Mouse (Mus musculus) forebrain, embryonic 14.5 days (tissue): ENCODE measurements around the gene Trim71. TPM values are rescaled to one million over a fixed set of nuclear protein-coding genes. Genes with fewer than 3 reads are reported as not detected.

Experiments
- ATAC-seq: fragments of 200-750 bp; cut with Nextera tagmentation; 2 replicates; pipeline ENCODE4 v1.8.0; 2017; ENCODE audit warnings: mild to moderate bottlenecking, moderate library complexity
- DNase-seq: peaks from one replicate; pipeline ENCODE4 v3.0.0-alpha.2; 2015; ENCODE audit warnings: low spot score
- H3K27ac ChIP-seq: fragments of 300-500 bp; sonication (generic); 2 replicates; pipeline ENCODE4 v1.5.1; 2014; ENCODE audit warnings: low read depth, mild to moderate bottlenecking, control low read depth, low read length, moderate library complexity
- H3K27me3 ChIP-seq: fragments of 300-500 bp; sonication (generic); replicated peaks from 2 replicates; pipeline ENCODE4 v1.6.1; 2014; ENCODE audit warnings: low read length, control low read depth, mixed read lengths; ENCODE audit not compliant: control insufficient read depth, insufficient read depth
- H3K36me3 ChIP-seq: fragments of 300-500 bp; sonication (generic); 2 replicates; pipeline ENCODE4 v1.6.1; 2014; ENCODE audit warnings: low read length, control low read depth; ENCODE audit not compliant: control insufficient read depth, insufficient read depth
- H3K4me1 ChIP-seq: fragments of 300-500 bp; sonication (generic); 2 replicates; pipeline ENCODE4 v1.6.1; 2014; ENCODE audit warnings: antibody characterized with exemption, low read length, control low read depth; ENCODE audit not compliant: control insufficient read depth, insufficient read depth
- H3K4me2 ChIP-seq: fragments of 300-500 bp; sonication (generic); 2 replicates; pipeline ENCODE4 v1.6.1; 2014; ENCODE audit warnings: mild to moderate bottlenecking, control low read depth, low read length
- H3K4me3 ChIP-seq: fragments of 300-500 bp; sonication (generic); 2 replicates; pipeline ENCODE4 v1.5.1; 2014; ENCODE audit warnings: low read depth, low read length, control low read depth
- H3K9ac ChIP-seq: fragments of 300-500 bp; sonication (generic); 2 replicates; pipeline ENCODE4 v1.6.1; 2014; ENCODE audit warnings: mild to moderate bottlenecking, low read length, control low read depth, moderate library complexity
- H3K9me3 ChIP-seq: fragments of 300-500 bp; sonication (generic); replicated peaks from 2 replicates; pipeline ENCODE4 v1.6.1; 2016; ENCODE audit warnings: low read length, control low read depth, mixed read lengths; ENCODE audit not compliant: control insufficient read depth
- WGBS: fragments of 180-500 bp; shearing (Covaris S2); extraction: QIAGEN DNeasy Blood & Tissue Kit; methylation state at CpG from one replicate; pipeline ENCODE4 v1.1.7; 2014; 5-methylcytosine and 5-hydroxymethylcytosine counted together
- polyA plus RNA-seq: library from polyadenylated mRNA; unstranded; fragments of >200 nt; fragmentation: Nextera tagmentation; extraction: Ambion mirVana; gene quantifications from 2 replicates; pipeline ENCODE4 v1.2.1, GENCODE M21; 2014

Gene Trim71
- polyA plus RNA-seq, 1 experiment from 2014 or later, result 0.05 TPM

DNA sequence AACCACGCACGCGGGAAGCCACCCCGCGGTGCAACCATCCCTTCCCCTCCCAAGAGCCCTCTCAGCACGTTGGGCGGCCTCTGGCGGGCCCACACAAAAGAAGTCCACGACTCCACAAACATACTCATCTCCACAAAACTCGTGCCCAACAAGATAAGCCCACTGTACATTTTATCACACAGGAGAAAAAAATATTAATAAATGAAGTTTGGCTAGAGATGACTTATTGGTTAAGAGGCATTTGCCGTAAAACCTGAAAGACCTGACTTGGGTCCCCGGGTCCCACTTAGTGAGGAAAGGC is 2.5 kb downstream of the Trim71 start:
- peak overlapping the region; percentile 21; the same call in 1 of the 2 replicates for H3K4me2 ChIP-seq
- 1% methylated on average over 12 of the region's 12 CpGs for WGBS
- H3K9me3 ChIP-seq, result no peaks in the 10 kb centered on the region
- no peak for ATAC-seq
- no peak overlapping the region for H3K27ac ChIP-seq
- no peaks in the 10 kb centered on the region for H3K4me1 ChIP-seq
- H3K36me3 ChIP-seq, result no peaks in the 10 kb centered on the region
- 0 out of 2 replicates have a peak overlapping the region, but pooled peaks have one; percentile 4 for H3K4me3 ChIP-seq
- peaks cover 66% of the 10 kb centered on the region for H3K27me3 ChIP-seq
- H3K9ac ChIP-seq, result no peak overlapping the region
- DNase-seq, result no peak

DNA sequence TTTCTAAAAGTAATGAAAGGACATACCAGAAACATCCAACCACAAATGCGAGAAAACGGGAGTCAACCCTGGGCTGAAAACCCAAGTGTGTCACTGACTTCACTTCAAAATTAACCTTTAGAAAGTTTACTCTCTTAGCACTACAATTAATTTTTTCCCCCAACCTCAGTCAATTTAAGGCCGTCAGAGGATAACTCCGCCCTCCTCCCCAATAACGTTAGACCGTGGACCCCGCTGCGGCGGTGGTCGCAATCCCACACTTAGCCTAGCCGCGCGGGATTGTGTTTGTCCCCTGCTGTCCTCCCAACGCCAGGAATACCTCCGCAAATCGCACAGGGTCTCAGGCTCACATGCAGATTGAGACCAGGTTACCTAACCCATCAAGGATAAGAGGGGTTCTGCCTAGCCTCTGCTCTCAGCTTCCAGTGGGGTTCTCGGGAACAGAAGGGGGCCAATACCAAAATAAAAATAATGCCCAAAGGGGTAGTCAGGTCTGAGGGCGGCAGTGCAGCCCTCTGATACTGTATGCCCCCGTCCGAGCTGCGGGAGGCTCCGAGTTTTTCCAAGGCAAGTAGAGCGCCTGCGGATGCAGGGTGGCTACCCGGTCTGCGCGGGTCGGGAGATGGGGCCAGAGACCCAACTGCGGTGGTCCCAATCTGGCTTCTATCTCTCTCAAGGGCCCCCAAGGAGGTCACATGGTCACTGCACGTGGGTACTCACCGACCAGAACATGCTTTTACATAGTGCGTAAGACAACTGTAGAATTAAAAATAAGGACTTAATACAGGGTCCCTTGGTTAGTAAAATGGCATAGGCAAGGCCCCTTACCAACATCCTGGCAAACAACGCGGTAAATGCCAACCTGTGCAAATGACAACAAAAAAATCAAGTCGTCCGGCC is 3.1 kb downstream of the Trim71 start:
- no peak overlapping the region for H3K9ac ChIP-seq
- H3K36me3 ChIP-seq, result no peaks in the 10 kb centered on the region
- no peak overlapping the region for H3K27ac ChIP-seq
- peak overlapping the region; percentile 4; the same call in 1 of the 2 replicates for H3K4me3 ChIP-seq
- WGBS, result 1% methylated on average over 36 of the region's 36 CpGs
- no peaks in the 10 kb centered on the region for H3K4me1 ChIP-seq
- peaks cover 66% of the 10 kb centered on the region for H3K27me3 ChIP-seq
- no peaks in the 10 kb centered on the region for H3K9me3 ChIP-seq
- ATAC-seq (no peak), DNase-seq (no peak)
- H3K4me2 ChIP-seq, result peak overlapping the region; percentile 21; the same call in 1 of the 2 replicates

DNA sequence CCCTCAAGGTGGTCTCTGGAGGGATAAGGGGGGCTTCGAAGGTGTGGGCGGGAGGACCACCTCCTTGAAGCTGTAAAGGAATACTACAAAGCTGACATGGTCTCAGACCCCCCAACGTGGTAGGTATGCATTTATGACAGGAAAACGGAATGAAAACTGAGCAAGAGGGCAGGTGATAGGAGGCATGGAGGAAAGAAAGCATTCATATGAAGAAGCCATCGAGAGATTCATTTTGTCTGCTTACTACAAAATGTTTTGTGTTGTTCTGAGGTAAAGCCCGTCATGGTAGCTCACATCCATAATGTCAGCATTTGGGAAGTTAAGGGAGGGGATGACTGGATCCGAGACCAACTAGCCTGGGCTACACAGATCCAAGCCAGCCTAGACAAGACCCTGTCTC is 4.0 kb downstream of the Trim71 start:
- Histone ChIP-seq H3K27ac (no peak overlapping the region), H3K27me3 (peaks cover 66% of the 10 kb centered on the region), H3K9ac (no peak overlapping the region), H3K4me3 (no peak overlapping the region), H3K9me3 (no peaks in the 10 kb centered on the region), H3K4me1 (no peaks in the 10 kb centered on the region), H3K36me3 (no peaks in the 10 kb centered on the region), H3K4me2 (no peak overlapping the region)
- DNase-seq, result no peak
- ATAC-seq, result no peak
- 16% methylated on average over 7 of the region's 7 CpGs for WGBS

DNA sequence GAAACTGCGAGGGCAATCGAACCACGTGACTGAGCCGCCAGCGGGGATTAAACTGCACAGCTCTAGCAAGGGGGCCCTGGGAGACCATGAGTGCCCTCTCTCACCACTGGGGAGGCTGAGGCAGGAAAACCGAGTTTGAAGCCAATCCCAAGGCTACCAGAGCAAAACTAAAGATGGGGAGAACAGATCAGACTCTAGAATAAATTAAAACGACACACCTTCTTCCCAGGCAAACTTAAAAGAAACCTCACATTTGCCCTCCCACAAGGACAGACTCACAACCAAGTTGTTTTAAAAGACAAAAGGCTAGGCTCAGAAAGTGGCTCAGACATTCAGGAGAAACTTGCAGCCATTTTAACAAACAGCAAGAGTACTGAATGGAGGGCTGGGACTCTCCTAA is 7.1 kb downstream of the Trim71 start:
- WGBS, result 24% methylated on average over 7 of the region's 7 CpGs
- Histone ChIP-seq H3K27me3 (peaks cover 37% of the 10 kb centered on the region), H3K4me3 (no peak overlapping the region), H3K9ac (no peak overlapping the region), H3K4me1 (no peaks in the 10 kb centered on the region), H3K27ac (no peak overlapping the region), H3K9me3 (no peaks in the 10 kb centered on the region), H3K4me2 (no peak overlapping the region), H3K36me3 (no peaks in the 10 kb centered on the region)
- no peak for DNase-seq
- ATAC-seq, result no peak

DNA sequence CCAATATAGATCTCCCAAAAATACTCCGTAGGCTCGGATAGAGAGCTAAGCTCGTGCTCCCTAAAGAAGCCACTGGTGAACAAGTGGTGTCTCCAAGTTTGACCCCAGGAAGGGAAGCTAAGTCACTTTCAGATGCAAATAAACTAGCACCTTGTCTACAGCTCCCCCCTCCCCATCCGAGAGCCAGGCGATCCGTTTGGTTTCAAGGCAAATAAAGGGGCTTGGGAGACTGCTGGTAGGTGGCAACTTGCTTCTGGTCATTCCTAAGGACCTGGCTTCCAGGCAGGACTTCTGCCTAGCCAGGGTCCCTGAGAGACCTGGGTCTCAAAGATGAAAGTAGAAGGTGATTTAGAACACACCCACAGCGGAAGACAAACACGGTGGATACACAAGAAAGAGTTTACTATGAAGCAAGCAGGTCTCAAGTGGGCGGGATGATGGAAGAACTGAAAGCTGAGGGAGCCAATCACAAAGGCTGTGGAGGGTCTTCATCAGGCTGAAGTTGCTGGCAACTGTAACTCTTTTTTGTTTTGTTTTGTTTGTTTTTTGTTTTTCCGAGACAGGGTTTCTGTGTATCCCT is 7.8 kb downstream of the Trim71 start:
- H3K4me3 ChIP-seq, result no peak overlapping the region
- no peaks in the 10 kb centered on the region for H3K36me3 ChIP-seq
- no peak overlapping the region for H3K27ac ChIP-seq
- no peaks in the 10 kb centered on the region for H3K9me3 ChIP-seq
- H3K27me3 ChIP-seq, result peaks cover 30% of the 10 kb centered on the region
- DNase-seq (no peak), ATAC-seq (no peak)
- H3K4me2 ChIP-seq, result no peak overlapping the region
- no peaks in the 10 kb centered on the region for H3K4me1 ChIP-seq
- no peak overlapping the region for H3K9ac ChIP-seq
- WGBS, result 41% methylated on average over 10 of the region's 10 CpGs

DNA sequence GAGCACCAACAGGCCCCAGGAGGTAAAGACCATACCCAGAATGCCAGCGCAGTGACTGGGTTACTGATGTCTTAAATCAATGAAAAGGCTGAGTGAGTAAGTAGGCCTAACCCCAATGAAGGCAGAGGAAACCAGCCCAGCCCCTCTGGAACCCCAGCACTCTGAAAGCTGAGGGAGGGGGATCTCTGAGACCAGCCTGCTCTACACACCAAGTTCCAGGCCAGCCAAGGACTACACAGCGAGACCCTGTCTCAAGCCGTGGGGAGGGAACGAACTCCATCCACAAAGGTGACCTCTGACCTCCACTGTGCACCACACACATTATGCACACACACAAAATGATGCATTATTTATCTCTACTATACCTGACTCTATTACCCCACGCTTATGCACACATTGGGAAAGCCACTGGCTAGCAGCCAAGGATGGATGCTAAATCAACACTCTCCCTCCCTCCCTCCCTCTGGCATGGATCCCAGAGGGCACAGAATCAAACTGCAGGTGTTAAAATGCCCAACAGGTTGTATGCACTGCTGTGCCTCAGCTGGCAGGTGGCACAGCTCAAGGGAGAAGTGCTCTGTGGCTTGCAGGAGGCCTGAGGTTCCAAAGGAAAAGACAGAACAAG is 9.7 kb downstream of the Trim71 start:
- ATAC-seq (peak; percentile 60), DNase-seq (peak; percentile 82)
- no peak overlapping the region for H3K4me3 ChIP-seq
- H3K27ac ChIP-seq, result no peak overlapping the region
- WGBS, result 40% methylated on average over 5 of the region's 5 CpGs
- peaks cover 15% of the 10 kb centered on the region for H3K27me3 ChIP-seq
- no peak overlapping the region for H3K4me2 ChIP-seq
- no peaks in the 10 kb centered on the region for H3K9me3 ChIP-seq
- H3K4me1 ChIP-seq, result no peaks in the 10 kb centered on the region
- H3K36me3 ChIP-seq, result no peaks in the 10 kb centered on the region
- H3K9ac ChIP-seq, result no peak overlapping the region

DNA sequence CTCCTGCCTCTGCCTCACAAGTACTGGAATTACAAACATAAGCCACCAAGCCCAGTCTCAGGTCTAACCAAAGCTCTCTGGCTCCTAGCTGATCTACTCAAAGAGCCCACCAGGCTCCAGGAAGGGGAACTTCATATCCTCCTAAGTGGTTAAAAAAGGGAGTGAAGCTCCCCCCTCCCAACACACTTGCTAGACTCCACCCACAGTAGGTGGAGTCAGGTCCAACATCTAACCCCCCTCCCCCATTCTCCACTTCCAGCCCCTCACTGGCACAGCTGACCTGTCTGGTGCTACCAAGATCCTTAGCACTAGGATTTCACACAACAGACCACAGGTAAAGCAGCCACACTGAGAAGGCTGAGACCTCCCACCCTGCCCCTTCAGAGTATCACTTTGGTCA is 10.3 kb downstream of the Trim71 start:
- H3K9me3 ChIP-seq, result no peaks in the 10 kb centered on the region
- no peaks in the 10 kb centered on the region for H3K4me1 ChIP-seq
- no peak overlapping the region for H3K4me3 ChIP-seq
- no peak for ATAC-seq
- H3K36me3 ChIP-seq, result no peaks in the 10 kb centered on the region
- H3K9ac ChIP-seq, result no peak overlapping the region
- peaks cover 8% of the 10 kb centered on the region for H3K27me3 ChIP-seq
- no peak for DNase-seq
- H3K27ac ChIP-seq, result no peak overlapping the region
- H3K4me2 ChIP-seq, result no peak overlapping the region

DNA sequence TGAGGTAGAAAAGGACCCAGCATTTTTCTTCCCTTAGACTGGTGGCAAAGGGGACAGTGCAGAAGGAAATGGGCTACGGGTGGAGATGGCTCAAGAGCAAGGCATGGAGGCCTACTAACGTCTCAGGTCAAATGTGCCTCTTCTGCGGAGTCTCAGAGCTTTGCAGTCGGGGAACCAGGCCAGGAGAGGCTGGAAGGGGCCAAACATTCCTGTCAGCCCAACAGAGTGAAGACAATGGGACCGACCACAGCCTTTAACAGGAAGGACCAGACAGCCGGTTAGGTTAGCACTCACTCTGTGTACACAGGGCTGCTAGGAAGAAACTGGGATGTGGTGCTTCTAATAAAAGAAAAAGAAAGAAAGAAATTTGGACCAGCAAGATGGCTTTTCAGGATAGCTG is 14.1 kb downstream of the Trim71 start:
- H3K27ac ChIP-seq, result no peak overlapping the region
- WGBS, result 23% methylated on average over 6 of the region's 6 CpGs
- H3K9ac ChIP-seq, result no peak overlapping the region
- no peaks in the 10 kb centered on the region for H3K9me3 ChIP-seq
- H3K4me1 ChIP-seq, result peaks cover 4% of the 10 kb centered on the region
- ATAC-seq, result no peak
- DNase-seq, result no peak
- H3K4me2 ChIP-seq, result no peak overlapping the region
- H3K36me3 ChIP-seq, result no peaks in the 10 kb centered on the region
- no peak overlapping the region for H3K4me3 ChIP-seq
- 0 out of 2 replicates have a peak, but pooled peaks cover 8% of the 10 kb centered on the region for H3K27me3 ChIP-seq

DNA sequence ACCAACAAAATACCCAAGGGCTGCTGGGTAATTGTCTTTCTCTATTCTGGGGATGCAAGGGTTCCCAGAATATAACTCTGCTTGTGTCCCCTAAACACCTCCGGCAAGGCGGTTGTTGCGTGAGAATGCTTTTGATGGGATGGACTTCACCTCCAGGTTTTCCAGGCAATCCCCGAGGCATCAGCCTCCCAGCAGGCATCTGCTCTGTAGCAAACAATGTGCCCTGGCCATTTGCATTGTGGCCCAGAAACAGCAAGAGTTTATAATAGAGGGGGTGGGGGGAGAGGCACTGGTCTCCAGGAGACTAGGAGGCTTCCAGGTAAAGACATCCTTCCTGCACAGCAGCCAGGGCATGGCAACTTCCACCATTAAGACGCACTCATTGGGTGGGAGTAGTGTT is 15.1 kb downstream of the Trim71 start:
- 0 out of 2 replicates have a peak, but pooled peaks cover 8% of the 10 kb centered on the region for H3K27me3 ChIP-seq
- no peak overlapping the region for H3K4me2 ChIP-seq
- no peak overlapping the region for H3K4me3 ChIP-seq
- no peak overlapping the region for H3K27ac ChIP-seq
- DNase-seq (no peak), ATAC-seq (no peak)
- no peaks in the 10 kb centered on the region for H3K9me3 ChIP-seq
- WGBS, result 9% methylated on average over 5 of the region's 5 CpGs
- H3K4me1 ChIP-seq, result peaks cover 4% of the 10 kb centered on the region
- H3K36me3 ChIP-seq, result no peaks in the 10 kb centered on the region
- H3K9ac ChIP-seq, result no peak overlapping the region
